Mouse (Mus musculus) testis, adult 2 months (tissue): ENCODE data around the gene Cog4. TPM values are rescaled to one million over a fixed set of nuclear protein-coding genes. Genes with fewer than 3 reads are reported as not detected.

Source experiments
- H3K27ac ChIP-seq: fragments of 200-500 bp; 2 replicates; pipeline ENCODE4 v1.5.1; 2012; ENCODE audit warnings: low read depth, low read length; ENCODE audit not compliant: control insufficient read depth, insufficient read depth
- H3K27me3 ChIP-seq: fragments of 200-500 bp; 2 replicates; pipeline ENCODE4 v1.6.1; 2012; ENCODE audit warnings: mild to moderate bottlenecking, low read length, moderate library complexity; ENCODE audit not compliant: control insufficient read depth, insufficient read depth
- H3K36me3 ChIP-seq: fragments of 200-500 bp; 2 replicates; pipeline ENCODE4 v1.6.1; 2012; ENCODE audit warnings: mild to moderate bottlenecking, low read length; ENCODE audit not compliant: control insufficient read depth, insufficient read depth
- H3K4me1 ChIP-seq: fragments of 200-500 bp; 2 replicates; pipeline ENCODE4 v1.6.1; 2012; ENCODE audit warnings: low read length; ENCODE audit not compliant: control insufficient read depth, insufficient read depth
- H3K4me3 ChIP-seq: fragments of 200-500 bp; 2 replicates; pipeline ENCODE4 v1.5.1; 2012; ENCODE audit warnings: low read depth, mild to moderate bottlenecking, low read length, moderate library complexity, mixed read lengths; ENCODE audit not compliant: control insufficient read depth
- CTCF ChIP-seq: fragments of 200-500 bp; IDR thresholded peaks from 2 replicates; pipeline ENCODE4 v1.5.1; 2012; ENCODE audit warnings: low read depth, mild to moderate bottlenecking, inconsistent platforms, low read length, moderate library complexity; ENCODE audit not compliant: control insufficient read depth, insufficient read depth, insufficient replicate concordance
- POLR2A ChIP-seq: fragments of 200-500 bp; IDR thresholded peaks from 2 replicates; pipeline ENCODE4 v1.6.1; 2012; ENCODE audit warnings: low read depth, mild to moderate bottlenecking, inconsistent platforms, low read length, moderate library complexity; ENCODE audit not compliant: control insufficient read depth
- polyA plus RNA-seq: library from polyadenylated mRNA; depleted of rRNA; stranded (reverse); fragments of >200 nt; gene quantifications from 2 replicates; pipeline ENCODE4 v1.2.3, GENCODE M21; 2012

Cog4 gene
- polyA plus RNA-seq, 1 experiment = 49.6 TPM

DNA sequence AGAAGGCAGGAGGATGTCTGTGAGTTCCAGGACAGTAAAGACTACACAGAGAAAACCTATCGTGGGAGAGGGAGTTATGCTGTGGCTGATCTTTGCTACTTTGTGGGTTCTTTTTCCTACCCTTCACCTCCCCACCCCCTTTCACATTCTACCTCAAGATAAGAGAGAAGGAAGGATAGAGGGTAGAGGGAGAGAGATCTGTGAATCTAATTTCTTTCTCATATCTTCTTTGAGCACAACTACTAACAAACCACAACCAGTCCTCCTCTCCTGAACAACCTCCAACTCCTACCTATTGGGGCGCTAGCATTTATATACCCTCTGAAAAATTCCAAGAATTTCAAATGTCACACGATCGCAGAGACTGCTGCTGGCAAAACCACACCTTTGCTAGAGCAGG lies 31.5 kb downstream of the Cog4 start:
- TF ChIP-seq POLR2A (no peak), CTCF (no peak)
- H3K36me3 ChIP-seq = peaks cover 5% of the 10 kb centered on the region
- H3K27me3 ChIP-seq = no peaks in the 10 kb centered on the region
- H3K4me1 ChIP-seq = no peaks in the 10 kb centered on the region
- H3K27ac ChIP-seq = no peak overlapping the region
- H3K4me3 ChIP-seq = no peak overlapping the region

- no peaks in the 10 kb centered on the region for H3K4me1 ChIP-seq
- H3K4me3 ChIP-seq = no peak overlapping the region
- peaks cover 5% of the 10 kb centered on the region for H3K36me3 ChIP-seq
- H3K27ac ChIP-seq = no peak overlapping the region
- H3K27me3 ChIP-seq = no peaks in the 10 kb centered on the region
- TF ChIP-seq POLR2A = no peak
- TF ChIP-seq CTCF = no peak
Observed at GRCm38 (mm10) chr8:110881741-110882310, 35.4 kb downstream of the Cog4 start.

DNA sequence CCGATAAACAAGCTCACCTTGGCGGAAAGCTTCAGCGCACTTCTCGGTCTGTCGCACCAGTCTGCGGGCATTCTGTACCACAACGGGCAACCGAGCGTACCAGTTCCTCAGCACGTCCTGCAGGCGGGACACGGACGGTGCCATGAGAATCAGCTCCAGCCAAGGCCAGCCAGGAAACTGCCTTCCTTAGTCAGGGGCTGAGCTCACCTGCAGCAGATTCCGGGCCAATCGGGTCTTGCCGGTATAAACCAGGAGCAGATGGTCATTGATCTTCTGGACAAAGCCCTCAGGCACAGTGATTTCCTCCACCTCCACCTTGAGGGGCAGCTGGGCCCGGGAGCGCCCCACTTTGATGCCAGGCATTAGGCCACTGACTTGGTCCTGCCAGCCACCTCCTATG lies 37.4 kb downstream of the Cog4 start:
- Histone ChIP-seq H3K27me3 (no peaks in the 10 kb centered on the region), H3K4me3 (no peak overlapping the region), H3K36me3 (peaks cover 5% of the 10 kb centered on the region), H3K4me1 (no peaks in the 10 kb centered on the region), H3K27ac (no peak overlapping the region)
- TF ChIP-seq CTCF (no peak), POLR2A (no peak)

DNA sequence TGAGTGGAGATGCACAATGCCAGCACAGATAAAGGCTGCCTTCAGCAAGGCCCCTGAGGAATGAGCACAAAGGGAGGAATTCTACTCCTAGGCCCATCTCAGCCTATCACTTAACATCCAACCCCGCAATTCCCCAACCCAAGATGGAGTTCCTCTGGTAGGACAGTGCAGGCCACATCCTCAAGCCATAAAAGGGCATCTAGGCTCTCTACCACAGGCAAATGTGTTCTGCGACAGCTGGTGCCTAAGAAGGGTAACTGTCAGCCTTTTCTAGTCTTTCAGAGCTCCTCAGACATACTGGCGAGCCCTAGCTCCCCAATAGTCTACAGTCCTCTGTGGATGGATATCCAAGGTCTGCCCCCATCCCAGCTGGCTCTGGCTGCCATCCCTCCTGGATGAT lies 40.2 kb downstream of the Cog4 start:
- Histone ChIP-seq H3K36me3 (peaks cover 5% of the 10 kb centered on the region), H3K4me3 (no peak overlapping the region), H3K27me3 (no peaks in the 10 kb centered on the region), H3K27ac (no peak overlapping the region), H3K4me1 (no peaks in the 10 kb centered on the region)
- no peak for TF ChIP-seq CTCF
- no peak for TF ChIP-seq POLR2A

DNA sequence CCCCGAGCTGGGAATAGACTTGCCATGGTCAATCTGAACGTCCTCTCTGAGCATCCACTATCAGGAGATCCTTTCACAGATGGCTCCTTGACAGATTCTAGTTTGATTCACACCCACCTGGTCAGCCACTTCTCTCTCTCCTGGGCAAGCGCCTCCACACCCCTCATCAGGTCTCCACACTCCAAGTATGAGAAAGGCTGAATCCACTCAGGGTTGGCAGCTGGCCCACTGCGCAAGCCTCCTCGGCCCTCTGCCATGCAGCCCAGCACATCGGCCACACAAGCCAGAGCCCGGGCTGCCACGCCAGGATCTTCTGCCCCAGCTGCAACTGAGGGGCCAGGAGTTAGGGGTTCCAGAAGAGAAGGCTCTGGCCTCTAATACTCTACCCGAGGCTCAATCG lies 41.2 kb downstream of the Cog4 start:
- no peaks in the 10 kb centered on the region; the same call in 1 of the 2 replicates for H3K36me3 ChIP-seq
- H3K4me1 ChIP-seq = no peaks in the 10 kb centered on the region
- H3K27me3 ChIP-seq = no peaks in the 10 kb centered on the region
- no peak for TF ChIP-seq POLR2A
- no peak for TF ChIP-seq CTCF
- no peak overlapping the region for H3K4me3 ChIP-seq
- H3K27ac ChIP-seq = no peak overlapping the region

DNA sequence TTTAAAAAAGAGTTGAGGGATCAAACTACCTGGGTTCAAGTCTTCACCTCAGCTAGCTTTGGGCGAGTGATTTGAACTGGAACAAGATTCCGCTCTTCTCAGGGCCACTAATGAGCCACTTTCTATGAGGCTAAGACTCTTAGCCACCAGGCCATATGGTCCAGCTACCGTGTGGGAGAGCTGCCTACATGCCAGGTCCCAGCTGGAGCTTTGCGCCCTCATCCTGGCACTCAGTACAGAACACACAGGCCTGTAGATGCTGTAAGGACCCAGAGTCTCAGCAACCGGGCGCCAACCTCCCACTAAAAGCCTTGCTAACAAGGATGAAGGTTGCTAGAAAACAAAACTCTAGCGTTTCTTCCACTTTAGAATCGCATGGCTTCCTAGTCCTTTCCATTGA lies 42.0 kb downstream of the Cog4 start:
- Histone ChIP-seq H3K27me3 (no peaks in the 10 kb centered on the region), H3K4me1 (no peaks in the 10 kb centered on the region), H3K4me3 (no peak overlapping the region), H3K36me3 (no peaks in the 10 kb centered on the region; the same call in 1 of the 2 replicates), H3K27ac (no peak overlapping the region)
- no peak for TF ChIP-seq CTCF
- TF ChIP-seq POLR2A = no peak

GRCm38 (mm10) chr8:110888860-110889259 lies 42.5 kb downstream of the Cog4 start:
- Histone ChIP-seq H3K27ac (no peak overlapping the region), H3K36me3 (no peaks in the 10 kb centered on the region; the same call in 1 of the 2 replicates), H3K4me3 (no peak overlapping the region), H3K4me1 (no peaks in the 10 kb centered on the region), H3K27me3 (no peaks in the 10 kb centered on the region)
- TF ChIP-seq CTCF = no peak
- no peak for TF ChIP-seq POLR2A
